Mouse (Mus musculus) lung, embryonic 15.5 days (tissue): ENCODE data around the gene Nectin4. TPM values are rescaled to one million over a fixed set of nuclear protein-coding genes. Genes with fewer than 3 reads are reported as not detected.

Experiments used
- ATAC-seq: fragments of 200-750 bp; cut with Nextera tagmentation; 2 replicates; pipeline ENCODE4 v1.8.0; 2017; ENCODE audit warnings: moderate number of reproducible peaks, borderline replicate concordance; ENCODE audit not compliant: low FRiP score, low TSS enrichment; ENCODE audit errors: extremely low read depth
- H3K27ac ChIP-seq: fragments of 300-500 bp; sonication (generic); 2 replicates; pipeline ENCODE4 v1.5.1; 2015; ENCODE audit warnings: moderate library complexity, mild to moderate bottlenecking, inconsistent platforms
- H3K27me3 ChIP-seq: fragments of 300-500 bp; sonication (generic); 2 replicates; pipeline ENCODE4 v1.6.1; 2015; ENCODE audit warnings: inconsistent platforms
- H3K36me3 ChIP-seq: fragments of 300-500 bp; sonication (generic); 2 replicates; pipeline ENCODE4 v1.6.1; 2015; ENCODE audit warnings: inconsistent platforms
- H3K4me1 ChIP-seq: fragments of 300-500 bp; sonication (generic); 2 replicates; pipeline ENCODE4 v1.6.1; 2015; ENCODE audit warnings: inconsistent platforms
- H3K4me2 ChIP-seq: fragments of 300-500 bp; sonication (generic); 2 replicates; pipeline ENCODE4 v1.6.1; 2015; ENCODE audit warnings: inconsistent platforms, mild to moderate bottlenecking, moderate library complexity
- H3K4me3 ChIP-seq: fragments of 300-500 bp; sonication (generic); 2 replicates; pipeline ENCODE4 v1.5.1; 2015; ENCODE audit warnings: mild to moderate bottlenecking, inconsistent platforms
- H3K9ac ChIP-seq: fragments of 300-500 bp; sonication (generic); 2 replicates; pipeline ENCODE4 v1.6.1; 2015; ENCODE audit warnings: inconsistent platforms
- H3K9me3 ChIP-seq: fragments of 300-500 bp; sonication (generic); 2 replicates; pipeline ENCODE4 v1.6.1; 2016; ENCODE audit warnings: inconsistent platforms
- WGBS: fragments of 180-500 bp; shearing (Covaris S2); methylation state at CpG from one replicate; pipeline ENCODE4 v1.1.7; 2015; 5-methylcytosine and 5-hydroxymethylcytosine counted together
- polyA plus RNA-seq: library from polyadenylated mRNA; unstranded; fragments of >200 nt; fragmentation: Nextera tagmentation; extraction: Ambion mirVana; gene quantifications from 2 replicates; pipeline ENCODE4 v1.2.1, GENCODE M21; 2015

Gene Nectin4
- polyA plus RNA-seq, 1 experiment from 2014 or later, result 7.3 TPM

DNA sequence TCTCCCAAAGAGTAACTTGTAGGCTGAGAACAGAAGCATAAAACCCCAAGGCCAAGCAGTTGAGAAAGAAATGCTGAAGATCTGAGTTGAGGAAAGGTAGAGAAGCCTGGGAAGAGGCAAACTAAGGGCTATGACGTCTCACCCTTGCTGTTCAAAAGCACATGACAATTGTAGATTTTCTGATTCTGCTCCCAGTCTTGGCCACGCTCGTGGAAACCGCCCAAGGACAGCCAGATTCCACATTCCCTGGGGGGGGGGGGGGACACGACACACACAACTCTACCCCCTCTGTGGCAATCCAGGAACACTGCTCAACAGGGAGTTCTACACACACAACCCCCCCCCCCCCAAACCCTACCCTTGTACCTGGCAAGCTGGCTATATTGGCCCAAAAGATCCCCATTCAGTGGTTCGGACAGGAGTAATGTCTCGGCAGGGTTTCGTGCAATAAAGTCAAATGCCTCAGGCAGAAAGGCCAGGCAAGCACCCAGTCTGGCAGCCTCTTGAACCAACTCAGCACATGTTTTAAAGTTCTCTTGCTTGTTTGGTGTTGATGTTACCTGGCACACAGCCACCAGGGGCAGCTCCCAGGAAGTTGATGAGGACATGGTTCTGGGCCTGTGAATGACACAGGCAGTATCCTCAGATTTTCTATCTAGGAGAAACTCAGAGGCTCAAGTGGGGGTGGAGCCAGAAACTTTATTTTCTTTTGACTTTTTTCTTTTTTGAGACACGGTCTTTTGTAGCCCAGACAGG, 25.8 kb upstream of the Nectin4 start:
- Histone ChIP-seq H3K4me2 (peak overlapping the region; percentile 73), H3K9ac (no peak overlapping the region), H3K27me3 (no peaks in the 10 kb centered on the region), H3K4me3 (peak overlapping the region; percentile 95), H3K36me3 (peaks cover 44% of the 10 kb centered on the region), H3K27ac (no peak overlapping the region), H3K4me1 (peaks cover 24% of the 10 kb centered on the region; the same call in 1 of the 2 replicates), H3K9me3 (0 out of 2 replicates have a peak, but pooled peaks cover 4% of the 10 kb centered on the region)
- no peak for ATAC-seq
- WGBS, result 75% methylated on average over 9 of the region's 9 CpGs

DNA sequence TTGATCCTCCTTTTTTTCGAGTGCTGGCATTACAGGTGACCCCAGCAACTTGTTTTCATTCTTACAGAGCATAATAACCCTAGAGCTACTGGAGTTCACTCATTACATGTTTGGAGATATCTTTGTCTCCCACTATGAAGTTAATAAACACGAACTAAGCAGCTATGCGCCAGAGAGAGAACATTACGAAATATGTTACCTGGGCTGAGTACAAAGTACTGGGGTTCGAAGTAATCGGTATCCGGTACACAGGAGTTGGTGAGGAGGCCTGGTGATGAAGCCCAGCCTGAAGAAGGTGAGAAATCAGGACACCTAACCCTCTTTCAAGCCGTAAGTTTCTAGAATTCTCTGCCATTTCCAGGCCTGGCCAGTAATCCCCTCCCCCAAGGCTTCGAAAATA, 25.2 kb upstream of the Nectin4 start:
- no peaks in the 10 kb centered on the region for H3K27me3 ChIP-seq
- 67% methylated on average over 9 of the region's 9 CpGs for WGBS
- peak overlapping the region; percentile 84; the same call in 1 of the 2 replicates for H3K9ac ChIP-seq
- H3K4me3 ChIP-seq, result peak overlapping the region; percentile 95
- ATAC-seq, result no peak
- H3K4me2 ChIP-seq, result peak overlapping the region; percentile 73
- H3K9me3 ChIP-seq, result 0 out of 2 replicates have a peak, but pooled peaks cover 4% of the 10 kb centered on the region
- H3K36me3 ChIP-seq, result peaks cover 38% of the 10 kb centered on the region
- H3K27ac ChIP-seq, result peak overlapping the region; percentile 70; the same call in 1 of the 2 replicates
- H3K4me1 ChIP-seq, result peaks cover 24% of the 10 kb centered on the region; the same call in 1 of the 2 replicates

DNA sequence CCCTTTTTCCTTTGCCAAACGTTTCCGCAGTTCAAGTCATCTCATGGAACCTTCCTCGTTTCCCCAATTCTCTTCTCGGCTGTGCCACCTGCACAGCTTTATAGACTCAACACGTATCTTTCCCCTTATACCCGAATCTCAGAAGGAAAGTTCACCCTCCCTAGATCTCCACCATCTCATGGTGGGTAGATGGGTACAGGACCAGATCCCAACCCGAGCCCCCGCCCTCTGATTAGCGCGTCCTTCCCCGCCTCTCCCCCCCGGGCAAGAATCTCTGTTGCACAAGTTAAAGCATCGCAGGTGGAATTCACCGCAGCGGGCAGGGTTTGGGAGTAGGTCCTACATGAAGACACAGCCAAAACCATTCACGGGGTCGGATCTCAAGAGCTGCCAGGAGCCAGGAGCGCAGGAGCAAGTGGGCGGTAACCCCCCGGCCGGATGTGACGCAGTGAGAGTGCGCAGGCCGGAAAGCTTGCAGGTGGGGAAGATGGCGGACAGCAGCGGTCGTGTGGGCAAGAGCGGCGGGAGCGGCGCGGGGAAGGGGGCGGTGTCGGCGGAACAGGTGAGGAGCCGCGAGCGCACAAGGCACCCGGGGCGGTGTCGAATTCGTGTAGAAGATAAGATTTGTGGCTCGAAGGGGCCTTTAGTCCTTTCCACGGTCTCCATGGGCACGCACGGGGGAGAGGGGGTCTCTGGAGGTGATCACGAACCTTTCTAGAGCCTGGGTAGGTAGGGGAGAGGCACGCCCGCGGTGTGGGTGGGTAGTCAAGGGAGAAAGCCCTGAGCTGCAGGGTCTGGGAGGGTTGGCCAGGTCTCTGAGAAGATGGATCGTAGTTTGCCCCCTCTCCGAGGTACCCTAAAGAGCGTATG, 24.4 kb upstream of the Nectin4 start, which contains the start of the genes Nit1 and Pfdn2:
Gene Nit1 (minus strand): TSS at position 422 of the 870 bp plus-strand sequence.
Gene Pfdn2 (plus strand): TSS at position 446 of the 870 bp plus-strand sequence.
- WGBS, result under 1% methylated on average over 53 of the region's 53 CpGs
- Histone ChIP-seq H3K27me3 (no peaks in the 10 kb centered on the region), H3K4me3 (peak within 1 kb of the TSS; percentile 95), H3K9me3 (0 out of 2 replicates have a peak, but pooled peaks cover 4% of the 10 kb centered on the region), H3K4me2 (peak within 1 kb of the TSS; percentile 73), H3K9ac (peak within 1 kb of the TSS; percentile 84), H3K27ac (peak within 1 kb of the TSS; percentile 70), H3K4me1 (peaks cover 24% of the 10 kb centered on the region; the same call in 1 of the 2 replicates), H3K36me3 (peaks cover 30% of the 10 kb centered on the region)
- ATAC-seq, result peak; percentile 92

DNA sequence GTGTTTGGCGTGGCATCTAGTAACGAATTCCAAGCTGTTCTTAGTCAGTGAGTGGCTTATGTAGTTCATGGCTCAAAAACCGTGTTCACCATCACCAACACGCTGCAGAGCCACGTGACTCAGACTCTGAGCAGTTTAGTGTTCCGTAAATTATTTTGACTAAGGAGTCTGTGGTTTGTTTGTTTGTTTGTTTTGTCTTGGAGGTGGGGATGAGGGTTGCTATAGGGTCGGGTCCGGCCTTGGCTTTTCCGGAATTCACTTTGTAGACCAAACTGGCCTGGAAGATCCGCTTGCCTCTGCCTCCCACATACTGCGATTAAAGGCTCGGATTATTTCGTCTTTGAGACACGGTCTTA, 23.8 kb upstream of the Nectin4 start:
- Histone ChIP-seq H3K9ac (peak overlapping the region; percentile 84), H3K27me3 (no peaks in the 10 kb centered on the region), H3K9me3 (0 out of 2 replicates have a peak, but pooled peaks cover 4% of the 10 kb centered on the region), H3K27ac (peak overlapping the region; percentile 70), H3K4me3 (peak overlapping the region; percentile 95), H3K4me1 (peaks cover 24% of the 10 kb centered on the region; the same call in 1 of the 2 replicates), H3K36me3 (peaks cover 24% of the 10 kb centered on the region), H3K4me2 (peak overlapping the region; percentile 73)
- 0 out of 2 replicates have a peak, but pooled peaks have one; percentile 9 for ATAC-seq
- 1% methylated on average over 14 of the region's 14 CpGs for WGBS

DNA sequence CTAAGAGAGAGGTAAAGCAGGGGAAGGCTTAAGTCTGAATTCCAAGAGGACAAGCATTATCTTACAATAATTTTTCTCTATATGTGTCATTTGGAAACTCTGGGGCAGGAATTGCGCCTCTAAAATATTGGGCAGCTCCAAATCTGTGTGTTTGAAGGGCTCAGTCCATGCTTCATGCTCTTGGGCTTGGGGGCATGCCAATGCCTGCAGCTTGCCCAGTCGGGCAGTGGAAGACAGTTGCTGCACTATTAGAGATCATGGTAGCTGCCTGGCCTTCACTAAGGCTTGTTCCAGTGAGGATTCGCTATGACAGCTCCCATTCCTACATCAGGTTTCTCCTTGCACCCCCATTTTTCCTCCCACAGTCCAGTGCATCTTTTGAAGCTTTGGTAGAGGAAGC, 21.2 kb upstream of the Nectin4 start:
- Histone ChIP-seq H3K4me1 (peaks cover 35% of the 10 kb centered on the region), H3K4me2 (no peak overlapping the region), H3K36me3 (no peaks in the 10 kb centered on the region), H3K4me3 (no peak overlapping the region), H3K9ac (no peak overlapping the region), H3K27me3 (no peaks in the 10 kb centered on the region), H3K9me3 (0 out of 2 replicates have a peak, but pooled peaks cover 4% of the 10 kb centered on the region), H3K27ac (no peak overlapping the region)
- 91% methylated on average over 3 of the region's 3 CpGs for WGBS
- no peak for ATAC-seq

DNA sequence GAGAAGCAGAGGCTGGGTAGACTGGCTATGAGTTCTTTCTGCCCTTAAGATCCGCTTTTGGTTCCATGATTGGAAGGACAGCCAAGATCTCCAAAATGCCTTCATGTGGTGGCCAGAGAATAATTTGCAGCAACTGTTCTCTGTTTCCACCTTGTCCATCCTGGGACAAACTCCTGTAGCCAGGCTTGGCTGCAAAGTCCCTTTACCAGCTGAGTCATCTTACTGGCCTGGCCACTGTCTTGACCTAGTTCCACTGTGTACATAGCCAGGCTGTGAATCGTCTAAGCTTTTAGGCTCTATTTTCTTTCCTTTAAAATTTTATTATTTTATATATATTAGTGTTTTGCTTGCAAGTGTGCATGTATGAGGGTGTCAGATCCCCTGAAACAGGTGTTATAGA, 20.7 kb upstream of the Nectin4 start:
- H3K9me3 ChIP-seq, result 0 out of 2 replicates have a peak, but pooled peaks cover 4% of the 10 kb centered on the region
- whole genome bisulfite sequencing, result 80% methylated on average over 2 of the region's 2 CpGs
- peaks cover 31% of the 10 kb centered on the region for H3K4me1 ChIP-seq
- H3K36me3 ChIP-seq, result no peaks in the 10 kb centered on the region
- H3K9ac ChIP-seq, result no peak overlapping the region
- no peak overlapping the region for H3K4me3 ChIP-seq
- ATAC-seq, result no peak
- H3K4me2 ChIP-seq, result no peak overlapping the region
- no peak overlapping the region for H3K27ac ChIP-seq
- H3K27me3 ChIP-seq, result no peaks in the 10 kb centered on the region

DNA sequence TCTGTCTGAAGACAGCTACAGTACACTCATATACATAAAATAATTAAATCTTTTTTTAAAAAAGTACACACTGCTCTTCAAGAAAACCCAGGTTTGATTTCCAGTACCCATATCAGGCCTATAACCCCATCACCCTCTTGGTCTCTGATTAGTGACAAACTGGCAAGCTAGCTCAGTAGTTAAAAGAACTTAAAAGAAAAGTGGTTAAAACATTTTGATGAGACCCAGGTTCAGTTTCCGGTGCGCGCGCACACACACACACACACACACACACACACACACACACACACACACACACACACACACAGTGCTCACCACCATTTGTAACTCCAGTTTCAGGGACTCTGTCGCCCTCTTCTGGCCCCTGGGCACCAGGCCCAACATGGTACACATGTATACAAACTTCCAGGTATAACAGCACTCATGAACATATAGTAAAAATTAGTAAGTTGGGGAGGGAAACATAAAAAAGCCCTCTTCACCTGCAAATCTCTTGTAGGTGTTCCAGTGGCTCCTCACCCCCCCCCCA, 14.0 kb upstream of the Nectin4 start:
- H3K27ac ChIP-seq, result no peak overlapping the region
- no peak overlapping the region for H3K4me2 ChIP-seq
- peaks cover 19% of the 10 kb centered on the region for H3K4me1 ChIP-seq
- no peak for ATAC-seq
- H3K9ac ChIP-seq, result no peak overlapping the region
- 72% methylated on average over 5 of the region's 5 CpGs for WGBS
- no peaks in the 10 kb centered on the region; the same call in 1 of the 2 replicates for H3K9me3 ChIP-seq
- H3K27me3 ChIP-seq, result no peaks in the 10 kb centered on the region
- no peak overlapping the region for H3K4me3 ChIP-seq
- peaks cover 30% of the 10 kb centered on the region for H3K36me3 ChIP-seq

DNA sequence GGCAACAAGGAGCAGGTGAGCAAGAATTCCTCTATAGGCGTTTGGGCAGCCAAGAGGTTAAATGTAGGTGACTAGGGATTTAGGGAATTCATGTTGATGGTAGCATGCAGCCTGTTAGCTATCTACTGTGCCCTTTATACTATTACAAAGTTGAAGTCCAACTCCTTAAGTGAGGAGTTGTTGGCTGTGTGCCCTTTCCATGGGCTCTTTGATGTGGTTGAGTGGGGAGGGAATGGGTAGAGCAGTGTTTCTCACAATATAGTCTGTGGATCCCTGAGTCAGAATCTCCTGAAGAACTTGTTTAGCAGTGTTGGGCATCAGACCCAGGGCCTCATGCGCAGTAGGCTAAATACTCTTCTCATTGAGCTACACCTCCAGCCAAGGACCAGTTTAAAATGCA, 13.1 kb upstream of the Nectin4 start:
- no peaks in the 10 kb centered on the region for H3K27me3 ChIP-seq
- H3K9ac ChIP-seq, result no peak overlapping the region
- peaks cover 25% of the 10 kb centered on the region for H3K4me1 ChIP-seq
- H3K4me2 ChIP-seq, result no peak overlapping the region
- ATAC-seq, result no peak
- 77% methylated on average over 2 of the region's 2 CpGs for WGBS
- H3K4me3 ChIP-seq, result no peak overlapping the region
- H3K36me3 ChIP-seq, result peaks cover 30% of the 10 kb centered on the region
- H3K27ac ChIP-seq, result no peak overlapping the region
- no peaks in the 10 kb centered on the region; the same call in 1 of the 2 replicates for H3K9me3 ChIP-seq

DNA sequence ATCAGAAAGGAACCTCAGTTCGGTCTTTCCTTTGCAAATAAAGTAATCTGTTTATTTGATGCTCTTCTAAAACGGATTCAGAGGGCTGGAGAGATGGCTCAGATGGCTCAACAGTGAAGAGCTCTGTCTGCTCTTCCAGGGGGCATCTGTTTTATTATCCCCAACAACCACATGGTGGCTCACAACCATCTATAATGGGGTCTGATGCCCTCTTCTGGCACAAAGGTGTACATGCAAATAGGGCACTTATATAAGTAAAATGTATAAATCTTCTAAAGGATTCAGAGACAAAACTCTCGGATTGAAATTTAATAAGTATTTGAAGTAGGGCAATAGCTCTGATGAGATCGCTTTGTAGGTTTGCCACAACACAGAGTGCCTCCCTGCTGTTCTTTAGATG, 11.5 kb upstream of the Nectin4 start:
- Histone ChIP-seq H3K4me2 (no peak overlapping the region), H3K4me3 (no peak overlapping the region), H3K36me3 (peaks cover 30% of the 10 kb centered on the region), H3K9me3 (no peaks in the 10 kb centered on the region; the same call in 1 of the 2 replicates), H3K4me1 (peaks cover 16% of the 10 kb centered on the region), H3K27me3 (no peaks in the 10 kb centered on the region), H3K27ac (no peak overlapping the region), H3K9ac (no peak overlapping the region)
- whole genome bisulfite sequencing, result 63% methylated on average over 4 of the region's 4 CpGs
- ATAC-seq, result no peak

DNA sequence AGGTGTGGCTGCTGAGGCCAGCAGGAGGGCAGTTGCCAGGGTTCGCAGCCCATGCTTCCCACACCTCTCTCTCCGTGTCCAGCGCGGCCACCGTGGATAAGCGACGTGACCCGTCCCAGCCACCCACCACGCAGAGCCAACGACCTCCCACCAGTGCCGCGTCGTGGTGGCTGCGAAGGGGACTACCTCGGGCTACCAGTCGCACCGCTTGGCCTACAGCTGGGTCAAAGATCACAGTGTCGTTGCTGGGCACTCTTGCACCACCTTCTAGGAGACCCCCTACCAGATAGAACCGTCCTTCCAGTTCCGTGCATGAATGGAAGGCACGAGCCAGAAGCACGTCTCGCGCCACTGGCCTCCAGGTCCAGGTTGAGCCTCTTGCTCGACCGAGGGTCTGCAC, 9.6 kb upstream of the Nectin4 start:
- Histone ChIP-seq H3K9ac (peak overlapping the region; percentile 42), H3K4me2 (peak overlapping the region; percentile 75), H3K4me3 (peak overlapping the region; percentile 49), H3K27me3 (no peaks in the 10 kb centered on the region), H3K9me3 (no peaks in the 10 kb centered on the region; the same call in 1 of the 2 replicates), H3K36me3 (peaks cover 30% of the 10 kb centered on the region), H3K4me1 (peaks cover 15% of the 10 kb centered on the region), H3K27ac (no peak overlapping the region)
- whole genome bisulfite sequencing, result 8% methylated on average over 26 of the region's 26 CpGs
- peak; percentile 37; the same call in 1 of the 2 replicates for ATAC-seq

DNA sequence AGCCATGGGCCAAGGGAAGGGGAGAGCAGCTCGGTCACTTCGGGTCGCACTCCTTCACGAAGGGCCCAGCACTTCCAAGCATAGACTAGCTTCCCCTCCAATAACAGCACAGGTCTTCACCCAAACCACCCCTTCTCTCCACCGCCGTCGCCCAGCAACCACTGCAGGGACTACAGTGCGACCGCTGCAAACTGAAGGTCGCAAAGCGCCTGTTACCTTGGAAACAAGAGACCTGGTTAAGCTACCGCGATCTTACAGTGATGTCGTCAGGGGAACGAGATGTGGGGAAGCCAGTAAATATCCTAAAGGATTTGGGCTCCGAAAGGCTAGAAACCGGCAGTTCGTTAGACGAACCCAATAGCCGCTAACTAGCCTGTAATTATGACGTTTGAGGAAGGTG, 9.2 kb upstream of the Nectin4 start, which contains the start of gene Klhdc9:
Gene Klhdc9 (minus strand): TSS at position 143 of the 400 bp plus-strand sequence.
- peak within 1 kb of the TSS; percentile 42 for H3K9ac ChIP-seq
- H3K4me3 ChIP-seq, result peak within 1 kb of the TSS; percentile 49
- H3K36me3 ChIP-seq, result peaks cover 30% of the 10 kb centered on the region
- peak within 1 kb of the TSS; percentile 75 for H3K4me2 ChIP-seq
- H3K4me1 ChIP-seq, result peaks cover 15% of the 10 kb centered on the region
- no peaks in the 10 kb centered on the region for H3K27me3 ChIP-seq
- H3K27ac ChIP-seq, result peak within 1 kb of the TSS; percentile 25; the same call in 1 of the 2 replicates
- H3K9me3 ChIP-seq, result no peaks in the 10 kb centered on the region; the same call in 1 of the 2 replicates
- 3% methylated on average over 21 of the region's 21 CpGs for WGBS
- peak; percentile 95 for ATAC-seq
